Mouse (Mus musculus) brain, embryonic 14.5 days (tissue): ENCODE measurements around the gene Zfp428. TPM values are rescaled to one million over a fixed set of nuclear protein-coding genes. Genes with fewer than 3 reads are reported as not detected.
"Not testable (repeated sequence)": the region's sequence is repeated elsewhere in the genome, so short reads cannot be mapped to it uniquely, and the experiment has no call there.

ENCODE experiments used
- DNase-seq: peaks from one replicate; pipeline ENCODE4 v3.0.0-alpha.2; 2011; ENCODE audit warnings: low read depth
- CTCF ChIP-seq: fragments of 200-500 bp; IDR thresholded peaks from 2 replicates; pipeline ENCODE4 v1.5.1; 2012; ENCODE audit warnings: inconsistent platforms, mild to moderate bottlenecking, moderate library complexity, borderline replicate concordance; ENCODE audit not compliant: insufficient read depth, insufficient read length; ENCODE audit errors: extremely low read depth
- POLR2A ChIP-seq: fragments of 200-500 bp; IDR thresholded peaks from 2 replicates; pipeline ENCODE4 v1.6.1; 2012; ENCODE audit warnings: mild to moderate bottlenecking, inconsistent platforms, borderline replicate concordance; ENCODE audit not compliant: poor library complexity, insufficient read depth, insufficient read length, severe bottlenecking; ENCODE audit errors: extremely low read depth
- polyA plus RNA-seq: library from polyadenylated mRNA; depleted of rRNA; stranded (reverse); fragments of >200 nt; gene quantifications from 2 replicates; pipeline ENCODE4 v1.2.3, GENCODE M21; 2012

Gene Zfp428
- polyA plus RNA-seq, 1 experiment, result 269 TPM

- peak; percentile 34; the same call in 1 of the 2 replicates for TF ChIP-seq CTCF
- not testable (repeated sequence) for DNase-seq
Measured at GRCm38 (mm10) chr7:24516319-24516718, 9.5 kb downstream of the Zfp428 start.

DNA sequence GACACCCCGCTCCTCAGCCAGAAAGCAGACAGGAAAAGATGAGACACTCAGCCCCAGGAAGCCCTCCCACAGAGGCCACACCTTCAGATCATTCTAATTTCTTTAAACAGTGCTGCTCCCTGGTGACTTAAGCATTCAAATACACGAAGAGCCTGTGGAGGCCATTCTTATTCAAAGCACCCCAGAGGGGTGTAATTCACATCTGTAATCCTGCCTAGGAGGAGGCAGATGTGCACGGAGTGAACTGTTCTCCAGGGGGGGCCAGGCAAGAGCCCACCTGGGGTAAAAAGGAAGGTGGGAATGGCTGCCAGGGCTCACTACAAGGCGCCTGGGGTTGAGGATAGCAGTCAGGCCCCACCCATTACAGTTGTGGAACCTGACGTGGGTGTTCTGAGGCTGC is 10.3 kb downstream of the Zfp428 start:
- TF ChIP-seq POLR2A (no peak), CTCF (no peak)
- no peak for DNase-seq

DNA sequence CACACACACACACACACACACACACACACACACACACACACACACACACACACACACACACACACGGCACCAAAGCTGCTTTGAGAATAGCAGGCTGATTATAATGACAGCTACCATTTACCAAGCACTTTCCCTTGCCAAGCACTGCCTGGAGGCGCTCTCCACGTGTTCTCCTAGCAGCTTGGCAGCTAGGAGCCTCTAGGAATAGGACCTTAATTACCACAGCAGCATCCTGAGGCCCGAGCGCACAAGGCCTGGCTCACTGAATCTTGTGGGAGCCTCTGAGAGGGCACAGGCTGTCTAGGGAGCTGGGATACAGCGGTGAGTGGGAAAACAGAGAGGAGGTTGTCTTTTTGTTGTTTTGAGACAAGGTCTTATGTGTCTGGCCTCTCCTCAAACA is 10.8 kb downstream of the Zfp428 start:
- TF ChIP-seq CTCF, result no peak
- no peak for TF ChIP-seq POLR2A

DNA sequence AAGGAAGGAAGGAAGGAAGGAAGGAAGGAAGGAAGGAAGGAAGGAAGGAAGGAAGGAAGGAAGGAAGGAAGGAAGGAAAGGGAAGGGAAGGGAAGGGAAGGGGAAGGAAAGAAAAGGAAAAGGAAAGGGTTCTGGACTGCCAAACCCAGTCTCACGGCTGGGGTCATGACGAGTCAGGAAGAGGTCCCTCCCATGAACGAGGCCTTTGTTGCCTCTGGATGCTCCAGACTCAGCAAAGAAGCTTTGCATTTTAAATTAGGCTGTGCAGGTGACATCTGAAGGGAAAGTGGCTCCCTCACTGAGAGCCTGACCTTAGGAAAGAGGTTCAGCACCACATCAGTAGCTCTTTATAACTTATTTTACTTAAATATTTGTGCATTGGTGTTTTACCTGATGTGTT is 12.3 kb downstream of the Zfp428 start:
- TF ChIP-seq CTCF, result no peak
- no peak for TF ChIP-seq POLR2A

More for the DNA sequence above, 10.8 kb downstream of the Zfp428 start:
- peak; percentile 82 for DNase-seq

DNA sequence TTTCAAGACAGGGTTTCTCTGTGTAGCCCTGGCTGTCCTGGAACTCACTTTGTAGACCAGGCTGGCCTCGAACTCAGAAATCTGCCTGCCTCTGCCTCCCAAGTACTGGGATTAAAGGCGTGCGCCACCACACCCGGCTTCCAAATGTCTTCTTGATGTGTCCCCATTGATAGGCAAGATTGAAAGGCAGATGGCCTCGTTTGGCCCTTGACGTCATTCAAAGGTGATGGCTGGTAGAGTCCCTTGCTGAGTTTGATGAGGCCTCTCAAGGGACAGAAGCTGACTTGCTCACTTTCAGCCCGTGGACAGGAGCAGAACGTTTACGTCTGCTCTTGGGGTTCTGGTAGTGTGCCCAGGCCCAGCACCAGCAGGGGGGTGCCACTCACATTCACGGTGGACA is 13.2 kb downstream of the Zfp428 start:
- DNase-seq, result not testable (repeated sequence)

More for the DNA sequence above, 12.3 kb downstream of the Zfp428 start:
- DNase-seq, result no peak

GRCm38 (mm10) chr7:24522805-24523204 is 16.0 kb downstream of the Zfp428 start:
- TF ChIP-seq POLR2A, result no peak
- TF ChIP-seq CTCF, result no peak

GRCm38 (mm10) chr7:24523723-24524122 is 16.9 kb downstream of the Zfp428 start:
- DNase-seq, result no peak
- TF ChIP-seq POLR2A, result no peak
- TF ChIP-seq CTCF, result no peak

More at GRCm38 (mm10) chr7:24522805-24523204, 16.0 kb downstream of the Zfp428 start:
- no peak for DNase-seq

DNA sequence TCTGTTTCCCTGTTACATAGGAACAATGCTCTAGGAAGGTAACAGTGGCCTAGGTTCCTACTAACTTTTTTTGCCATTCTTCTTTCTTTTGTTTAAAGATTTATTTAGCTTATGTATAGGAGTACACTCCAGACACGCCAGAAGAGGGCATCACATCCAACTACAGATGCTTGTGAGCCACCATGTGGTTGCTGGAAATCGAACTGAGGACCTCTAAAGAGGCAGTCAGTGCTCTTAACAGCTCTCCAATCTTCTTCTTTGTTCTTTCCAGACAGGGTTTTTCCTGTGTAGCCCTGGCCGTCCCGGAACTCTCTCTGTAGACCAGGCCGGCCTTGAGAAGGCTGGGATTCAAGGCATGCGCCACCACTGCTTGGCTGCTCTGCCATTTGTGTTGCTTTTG is 18.2 kb downstream of the Zfp428 start:
- DNase-seq, result no peak
- TF ChIP-seq CTCF (no peak), POLR2A (no peak)

DNA sequence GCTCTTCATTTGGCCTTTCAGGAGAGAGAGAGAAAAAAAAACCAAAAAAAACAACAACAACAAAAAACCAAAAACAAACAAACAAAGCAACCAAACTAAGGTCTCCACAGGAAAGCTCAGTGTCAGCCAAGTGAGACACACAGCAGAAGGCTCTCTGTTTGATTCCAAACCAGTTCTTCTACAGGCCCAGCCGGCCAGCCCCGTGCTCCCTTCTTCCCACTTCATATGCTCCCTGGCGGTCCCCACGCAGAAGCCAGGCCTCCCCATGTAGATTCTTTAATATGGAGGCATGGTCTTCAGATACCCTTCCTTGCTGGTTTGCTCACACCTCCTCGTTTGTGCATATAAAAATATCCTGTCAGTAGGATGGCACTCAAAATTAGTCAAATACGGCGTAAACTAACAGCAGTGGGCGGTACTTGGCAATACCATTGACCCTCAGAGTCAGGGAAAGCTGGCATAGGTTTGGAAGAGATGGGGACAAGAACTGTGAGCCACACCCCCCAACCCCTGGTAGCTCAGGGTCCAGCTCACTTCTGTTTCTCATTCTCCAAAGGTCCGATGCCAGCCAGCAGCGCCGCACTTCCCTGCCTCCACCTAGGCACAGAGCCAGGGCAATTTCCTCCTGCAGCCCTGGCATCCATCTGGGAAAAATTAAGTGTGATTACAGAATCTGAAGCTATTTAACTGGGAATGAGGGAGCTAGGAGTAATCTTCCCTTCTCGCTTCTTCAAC is 19.0 kb downstream of the Zfp428 start:
- TF ChIP-seq POLR2A, result no peak
- no peak for TF ChIP-seq CTCF
- peak; percentile 28 for DNase-seq

DNA sequence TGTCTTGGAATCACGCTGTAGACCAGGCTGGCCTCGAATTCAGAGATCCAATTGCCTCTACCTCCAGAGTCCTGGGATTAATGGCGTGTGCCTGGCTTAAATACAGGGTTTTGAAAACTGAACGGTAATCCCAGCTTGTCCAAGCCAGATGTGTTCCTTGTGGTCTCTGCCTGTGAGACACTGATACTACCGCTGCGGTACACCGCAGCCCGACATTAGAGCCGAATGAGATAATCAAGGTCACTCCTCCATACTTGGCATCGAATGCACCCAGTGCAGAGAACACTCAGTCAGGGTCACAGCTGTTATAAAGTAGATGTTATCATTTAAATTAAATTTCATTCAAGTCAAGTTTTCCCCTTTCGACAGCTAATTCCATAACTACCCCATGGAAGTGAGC is 22.1 kb downstream of the Zfp428 start:
- no peak for TF ChIP-seq CTCF
- TF ChIP-seq POLR2A, result no peak
- no peak for DNase-seq

- TF ChIP-seq POLR2A (no peak), CTCF (no peak)
- DNase-seq, result no peak
Measured at GRCm38 (mm10) chr7:24529580-24529979, 22.8 kb downstream of the Zfp428 start.

DNA sequence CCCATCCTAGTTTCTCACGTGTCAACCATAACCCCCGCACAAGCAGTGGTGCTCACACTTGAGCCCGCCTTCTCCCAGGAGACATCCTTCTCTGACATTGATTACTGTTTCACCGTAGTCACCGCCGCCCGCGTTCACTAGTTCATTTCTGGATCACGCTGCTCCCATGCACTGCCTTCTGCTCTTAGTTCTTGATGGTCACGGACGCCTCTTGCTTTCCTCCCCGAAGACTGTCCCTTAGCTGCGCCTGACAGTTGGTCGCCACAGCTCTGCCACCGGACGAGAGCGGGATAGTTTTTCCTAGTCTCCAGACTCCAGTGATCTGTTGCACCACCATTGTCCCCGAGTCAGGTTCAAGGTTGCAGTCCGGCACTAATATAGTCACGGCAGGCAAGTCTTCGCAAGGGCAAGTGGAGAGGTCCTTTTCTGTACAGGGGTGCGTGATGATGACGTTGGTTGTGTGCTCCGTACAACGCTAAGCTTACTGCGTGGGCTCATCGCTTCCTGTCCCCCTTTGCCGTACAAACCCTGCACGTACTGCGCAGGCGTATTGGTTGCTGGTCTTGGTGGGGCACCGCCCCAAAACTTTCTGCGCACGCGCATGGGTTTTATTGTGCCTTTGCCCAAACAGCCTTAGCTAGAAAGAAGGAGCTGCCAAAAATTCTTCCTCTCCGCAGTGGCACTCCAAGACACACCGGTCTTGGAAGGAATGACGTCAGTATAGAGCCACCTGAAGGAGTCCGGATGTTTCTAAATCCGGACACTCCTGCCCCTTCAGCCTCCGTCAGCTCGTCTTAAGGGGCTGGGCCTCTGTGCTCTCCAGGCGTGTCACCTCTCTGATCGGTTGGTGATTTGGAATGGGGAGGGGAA is 23.5 kb downstream of the Zfp428 start, which contains the start of gene Irgq:
TSS of gene Irgq (plus strand) at position 628 of the 870 bp plus-strand sequence.
- no peak for TF ChIP-seq POLR2A
- TF ChIP-seq CTCF, result no peak
- peak; percentile 100 for DNase-seq
